ENCODE assay signal across 9 mouse cellular contexts in the genomic region with DNA sequence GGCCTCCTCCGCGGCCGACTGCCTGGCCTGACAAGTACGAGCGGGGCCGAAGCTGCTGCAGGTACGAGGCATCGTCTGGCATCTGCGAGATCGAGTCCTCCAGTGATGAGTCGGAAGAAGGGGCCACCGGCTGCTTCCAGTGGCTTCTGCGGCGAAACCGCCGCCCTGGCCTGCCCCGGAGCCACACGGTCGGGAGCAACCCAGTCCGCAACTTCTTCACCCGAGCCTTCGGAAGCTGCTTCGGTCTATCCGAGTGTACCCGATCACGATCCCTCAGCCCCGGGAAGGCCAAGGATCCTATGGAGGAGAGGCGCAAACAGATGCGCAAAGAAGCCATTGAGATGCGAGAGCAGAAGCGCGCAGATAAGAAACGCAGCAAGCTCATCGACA. TPM values are rescaled to one million over a fixed set of nuclear protein-coding genes. Genes with fewer than 3 reads are reported as not detected.
A peak's percentile ranks its signal among the peaks of the same experiment; 100 is the strongest.
DNase-seq lines count a peak whose midpoint lies in the region; ATAC-seq lines count a peak whose summit lies in the region.
"Had no signal": no experiment of that assay in that cellular context is flagged by ENCODE, and none has a peak within 500 bp of the region (broad histone marks: within the 10 kb centered on the region; RNA-seq: fewer than 3 reads in every experiment).

No protein-coding gene starts in this region.

- H3K4me3 ChIP-seq in heart, embryonic 15.5 days: peak overlapping the region; percentile 46
- H3K4me3 ChIP-seq in embryonic facial prominence, embryonic 11.5 days (ENCODE audit: low read depth, low read length): peak overlapping the region; percentile 31
- peak overlapping the region; percentile 33 for H3K4me3 ChIP-seq in hindbrain, embryonic 16.5 days (ENCODE audit: low read length)
- peak overlapping the region; percentile 21 for H3K4me3 ChIP-seq in midbrain, embryonic 14.5 days (replicated peaks; ENCODE audit: low read depth, low read length)

- no peak for ATAC-seq in heart, embryonic 15.5 days (replicated peaks; ENCODE audit: insufficient number of reproducible peaks, insufficient read depth, low FRiP score, low read depth)
- no peak for ATAC-seq in embryonic facial prominence, embryonic 11.5 days (replicated peaks; ENCODE audit: insufficient number of reproducible peaks, low FRiP score, low TSS enrichment, low read depth)
- ATAC-seq in hindbrain, embryonic 16.5 days: no peak
- ATAC-seq in midbrain, embryonic 14.5 days (ENCODE audit: low FRiP score, low TSS enrichment): no peak

- peaks cover 40% of the 10 kb centered on the region for H3K27me3 ChIP-seq in heart, embryonic 15.5 days
- peaks cover 26% of the 10 kb centered on the region for H3K27me3 ChIP-seq in embryonic facial prominence, embryonic 11.5 days (ENCODE audit: control insufficient read depth, insufficient read depth, low read length)
- H3K27me3 ChIP-seq in hindbrain, embryonic 16.5 days (replicated peaks; ENCODE audit: control insufficient read depth, insufficient read depth, low read length): peaks cover 11% of the 10 kb centered on the region
- peaks cover 39% of the 10 kb centered on the region for H3K27me3 ChIP-seq in midbrain, embryonic 14.5 days (ENCODE audit: control insufficient read depth, insufficient read depth, low read length)

- peaks cover 33% of the 10 kb centered on the region for H3K4me1 ChIP-seq in heart, embryonic 15.5 days (replicated peaks)
- no peaks in the 10 kb centered on the region for H3K4me1 ChIP-seq in embryonic facial prominence, embryonic 11.5 days (ENCODE audit: control insufficient read depth, insufficient read depth, low read length)
- H3K4me1 ChIP-seq in hindbrain, embryonic 16.5 days (ENCODE audit: control insufficient read depth, insufficient read depth, low read depth, low read length): peaks cover 22% of the 10 kb centered on the region
- 0 out of 2 replicates have a peak, but pooled peaks cover 4% of the 10 kb centered on the region for H3K4me1 ChIP-seq in midbrain, embryonic 14.5 days (ENCODE audit: control insufficient read depth, insufficient read depth, low read length)

- DNase-seq in heart, postnatal 25 days (ENCODE audit: low spot score): no peak
- no peak for DNase-seq in embryonic facial prominence, embryonic 11.5 days (ENCODE audit: low spot score)
- no peak for DNase-seq in midbrain, embryonic 14.5 days
- DNase-seq in frontal cortex, postnatal 36 days (ENCODE audit: low spot score in 2 of 2): no peak
- DNase-seq in right cerebral cortex, postnatal 36 days (ENCODE audit: low spot score in 2 of 2): no peak
- no peak for DNase-seq in urinary bladder, adult 2 months (ENCODE audit: low spot score)

- 62% methylated on average over 34 of the region's 34 CpGs for WGBS in heart, embryonic 15.5 days
- WGBS in embryonic facial prominence, embryonic 11.5 days: 48% methylated on average over 34 of the region's 34 CpGs
- 58% methylated on average over 34 of the region's 34 CpGs for WGBS in hindbrain, embryonic 16.5 days
- 48% methylated on average over 34 of the region's 34 CpGs for WGBS in midbrain, embryonic 14.5 days

- H3K9ac ChIP-seq in heart, embryonic 15.5 days: peak overlapping the region; percentile 31; the same call in 1 of the 2 replicates
- no peak overlapping the region for H3K9ac ChIP-seq in embryonic facial prominence, embryonic 11.5 days (replicated peaks; ENCODE audit: low read length)
- no peak overlapping the region for H3K9ac ChIP-seq in hindbrain, embryonic 16.5 days (ENCODE audit: low read depth, low read length)
- no peak overlapping the region for H3K9ac ChIP-seq in midbrain, embryonic 14.5 days (replicated peaks; ENCODE audit: low read length)

- intact Hi-C loops in heart, postnatal 25 days (cut with DNase I): no loop called here

- peaks cover 18% of the 10 kb centered on the region for H3K9me3 ChIP-seq in heart, embryonic 15.5 days (replicated peaks)
- peaks cover 39% of the 10 kb centered on the region for H3K9me3 ChIP-seq in embryonic facial prominence, embryonic 11.5 days (replicated peaks; ENCODE audit: control insufficient read depth, low read length)
- H3K9me3 ChIP-seq in hindbrain, embryonic 16.5 days (ENCODE audit: control insufficient read depth, low read length): peaks cover 55% of the 10 kb centered on the region
- H3K9me3 ChIP-seq in midbrain, embryonic 14.5 days (ENCODE audit: control insufficient read depth, low read length): peaks cover 45% of the 10 kb centered on the region

- H3K4me2 ChIP-seq in heart, embryonic 15.5 days: peak overlapping the region; percentile 76
- H3K4me2 ChIP-seq in embryonic facial prominence, embryonic 11.5 days (ENCODE audit: low read depth, low read length): peak overlapping the region; percentile 72
- H3K4me2 ChIP-seq in hindbrain, embryonic 16.5 days (ENCODE audit: low read length): peak overlapping the region; percentile 58
- H3K4me2 ChIP-seq in midbrain, embryonic 14.5 days (ENCODE audit: low read length): peak overlapping the region; percentile 42

- no peak overlapping the region for H3K27ac ChIP-seq in heart, embryonic 15.5 days
- no peak overlapping the region for H3K27ac ChIP-seq in embryonic facial prominence, embryonic 11.5 days (replicated peaks; ENCODE audit: low read depth, low read length)
- no peak overlapping the region for H3K27ac ChIP-seq in hindbrain, embryonic 16.5 days (ENCODE audit: low read depth, low read length)
- no peak overlapping the region for H3K27ac ChIP-seq in midbrain, embryonic 14.5 days (replicated peaks; ENCODE audit: low read depth, low read length)

- H3K36me3 ChIP-seq in heart, embryonic 15.5 days: no peaks in the 10 kb centered on the region
- no peaks in the 10 kb centered on the region for H3K36me3 ChIP-seq in embryonic facial prominence, embryonic 11.5 days (replicated peaks; ENCODE audit: control insufficient read depth, insufficient read depth, low read depth, low read length)
- H3K36me3 ChIP-seq in hindbrain, embryonic 16.5 days (ENCODE audit: control insufficient read depth, insufficient read depth, low read length): no peaks in the 10 kb centered on the region
- H3K36me3 ChIP-seq in midbrain, embryonic 14.5 days (ENCODE audit: control insufficient read depth, insufficient read depth, low read length): no peaks in the 10 kb centered on the region

RNA-seq across cellular contexts. Expression of a gene that starts 15.6 kb away (rescaled TPM):
- polyA plus RNA-seq in heart, embryonic 15.5 days (2015; fragmentation: Nextera tagmentation; extraction: Ambion mirVana): 1,401 and 1,438 TPM in 2 replicates
- 1,000 to 10,000 TPM; 1,170 to 1,213 TPM for total RNA-seq in heart, postnatal 25 days (2021)
- 1,377 and 1,397 TPM in 2 replicates for polyA plus RNA-seq in embryonic facial prominence, embryonic 11.5 days (2014; fragmentation: Nextera tagmentation; extraction: Ambion mirVana)
- 1,030 and 1,626 TPM in 2 replicates for polyA plus RNA-seq in hindbrain, embryonic 16.5 days (2015; fragmentation: Nextera tagmentation; extraction: Ambion mirVana)
- polyA plus RNA-seq in midbrain, embryonic 14.5 days (2014; fragmentation: Nextera tagmentation; extraction: Ambion mirVana): 1,446 and 1,495 TPM in 2 replicates
- polyA plus RNA-seq in urinary bladder, adult 2 months (2012; rRNA removed): 1,052 and 1,187 TPM in 2 replicates

RNA-seq across cellular contexts. Expression of a gene that starts 46.7 kb away (rescaled TPM):
- polyA plus RNA-seq in heart, embryonic 15.5 days (2015; fragmentation: Nextera tagmentation; extraction: Ambion mirVana): 17.1 and 32.0 TPM in 2 replicates
- 1 to 10 TPM; 1.6 to 2.2 TPM for total RNA-seq in heart, postnatal 25 days (2021)
- polyA plus RNA-seq in embryonic facial prominence, embryonic 11.5 days (2014; fragmentation: Nextera tagmentation; extraction: Ambion mirVana): 17.5 and 23.1 TPM in 2 replicates
- 15.1 and 23.5 TPM in 2 replicates for polyA plus RNA-seq in hindbrain, embryonic 16.5 days (2015; fragmentation: Nextera tagmentation; extraction: Ambion mirVana)
- 6.4 and 7.5 TPM in 2 replicates for polyA plus RNA-seq in midbrain, embryonic 14.5 days (2014; fragmentation: Nextera tagmentation; extraction: Ambion mirVana)
- polyA plus RNA-seq in urinary bladder, adult 2 months (2012; rRNA removed): 0.09 TPM in 1 of 2 replicates, not detected in the other
- total RNA-seq: liver, adult 2 months had no signal
